Mouse (Mus musculus): ENCODE results near the gene Fam131a. TPM values are rescaled to one million over a fixed set of nuclear protein-coding genes. Genes with fewer than 3 reads are reported as not detected.

Fam131a gene
- total RNA-seq, 2 experiments from 2014 or later, result 11.7 to 16.1 TPM

DNA sequence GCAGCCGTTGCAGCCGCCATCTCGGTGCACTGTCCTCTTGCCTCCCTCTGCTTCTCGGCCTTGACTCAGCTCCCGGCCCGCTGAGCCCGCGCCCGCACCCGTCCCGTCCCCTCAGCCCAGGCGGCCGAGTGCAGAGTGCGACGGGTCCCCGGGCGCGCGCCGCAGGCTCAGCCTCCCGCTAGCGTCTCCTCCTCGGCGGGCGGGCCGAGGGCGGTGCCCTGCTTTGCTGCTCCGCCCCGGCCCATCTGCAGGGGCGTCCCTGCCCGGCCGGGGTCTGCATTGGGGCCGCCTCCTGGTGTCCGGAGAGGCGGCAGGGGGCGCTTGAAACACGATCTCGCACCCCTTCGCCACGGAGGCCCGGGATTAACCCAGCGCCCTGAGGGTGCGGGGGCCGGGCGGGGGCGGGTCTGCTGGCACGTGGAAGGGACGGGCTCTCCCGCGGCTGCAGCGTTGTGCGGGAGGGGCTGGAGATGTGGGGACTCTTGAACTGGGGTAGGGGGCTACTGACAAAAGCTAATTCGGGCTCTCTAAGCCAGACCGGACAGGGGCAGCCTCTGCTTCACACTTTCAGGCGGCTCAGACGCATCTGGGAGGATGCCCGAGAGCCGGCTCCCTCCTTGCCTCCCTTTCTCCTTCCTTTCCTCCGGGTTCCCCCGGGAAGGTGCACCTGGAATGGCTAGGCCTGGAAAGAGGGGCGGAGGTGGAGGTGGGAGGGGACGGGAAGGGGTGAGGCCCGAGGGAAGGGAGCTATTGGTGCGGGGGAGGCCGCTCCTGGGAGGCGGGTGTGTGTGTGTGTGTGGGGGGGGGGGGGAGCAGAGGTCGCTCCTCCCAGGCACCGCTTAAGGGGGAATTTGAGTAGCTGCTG, 23.2 kb downstream of the Fam131a start:
- DNase-seq (ENCODE audit: low spot score in 2 of 2), result peak; percentile 82 to 88

DNA sequence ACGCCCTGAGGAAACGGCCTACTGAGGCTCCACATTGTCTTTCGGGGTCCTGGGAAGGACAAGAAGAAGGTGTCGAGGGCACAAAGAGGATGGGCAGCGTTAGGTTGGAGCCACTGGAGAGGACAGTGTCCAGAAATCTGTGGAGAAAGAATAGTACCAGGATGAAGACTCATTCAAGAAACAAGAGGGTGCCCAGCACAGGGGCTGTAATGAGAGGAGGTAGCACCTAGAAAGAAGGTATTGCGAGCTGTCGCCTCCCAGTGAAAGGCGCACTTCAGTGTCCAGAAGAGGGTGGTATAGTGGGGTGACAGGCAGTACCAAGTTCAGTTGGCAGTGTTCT, 23.8 kb downstream of the Fam131a start:
- DNase-seq (ENCODE audit: low spot score in 2 of 2), result no peak

DNA sequence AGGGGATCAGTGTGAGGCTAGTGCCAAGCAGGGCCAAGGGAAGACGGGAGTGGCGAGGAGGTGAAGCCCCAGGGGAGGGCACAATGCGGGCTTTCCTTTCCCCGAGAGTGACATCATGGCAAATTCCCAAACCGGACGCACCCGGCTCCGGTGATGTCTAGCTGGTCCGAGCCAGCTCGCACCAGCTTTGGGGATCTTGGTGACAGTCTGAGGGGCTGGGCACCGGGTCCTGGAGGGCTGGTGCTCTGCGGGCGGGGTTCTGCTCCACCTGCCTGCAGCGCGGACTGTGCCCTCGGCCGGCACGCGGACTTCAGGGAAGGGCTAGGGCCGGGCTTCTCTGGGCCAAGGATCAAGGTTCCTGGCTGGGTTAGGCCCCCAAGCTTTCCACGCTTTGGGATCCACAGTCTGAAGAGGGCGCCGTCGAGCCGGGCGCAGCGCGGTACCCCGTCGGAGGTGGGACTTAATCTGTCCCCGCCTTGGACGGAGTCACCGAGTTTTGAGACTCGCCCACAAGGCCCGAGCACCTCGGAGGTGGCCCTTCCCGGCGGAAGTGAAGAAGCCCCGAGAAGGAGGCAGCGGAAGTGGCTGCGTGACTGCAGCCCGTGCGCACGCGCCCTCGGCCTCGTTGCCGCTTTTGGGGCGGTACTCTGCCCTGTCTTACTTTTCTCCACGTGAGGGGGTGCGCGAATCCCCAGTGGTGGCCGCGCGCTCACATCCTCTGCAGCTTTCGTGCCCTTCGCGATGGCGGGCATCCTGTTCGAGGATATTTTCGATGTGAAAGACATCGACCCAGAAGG, 24.3 kb downstream of the Fam131a start, which contains the start of the genes Polr2h and Clcn2:
Gene Polr2h, plus strand, starts transcription at position 485 of the 797 bp plus-strand sequence.
Gene Clcn2, minus strand, starts transcription at position 566 of the 797 bp plus-strand sequence.
- peak; percentile 97 to 98 for DNase-seq (ENCODE audit: low spot score in 2 of 2)

- DNase-seq (ENCODE audit: low spot score in 2 of 2), result no peak
Measured at GRCm38 (mm10) chr16:20717978-20718670, 25.1 kb downstream of the Fam131a start.

- no peak for DNase-seq (ENCODE audit: low spot score in 2 of 2)
Measured at GRCm38 (mm10) chr16:20721808-20722207, 28.8 kb downstream of the Fam131a start.

DNA sequence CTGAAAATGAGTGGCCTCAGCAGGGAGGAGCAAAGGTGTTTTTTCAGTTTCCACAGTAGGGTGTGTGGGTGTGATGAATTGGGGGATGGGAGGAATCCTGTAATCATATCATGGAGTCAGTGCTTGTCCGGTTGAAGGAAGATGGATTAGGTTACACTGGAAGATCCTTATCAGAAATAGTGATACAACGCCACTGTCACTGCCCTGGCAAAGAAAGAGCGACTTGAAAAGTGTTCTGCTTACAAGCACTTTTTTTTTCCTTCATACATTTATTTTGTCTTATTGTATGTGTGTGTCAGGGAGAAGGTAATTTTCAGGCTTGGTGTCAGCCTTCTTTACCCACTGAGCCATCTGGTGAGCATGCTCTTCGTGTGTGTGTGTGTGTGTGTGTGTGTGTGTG, 29.7 kb downstream of the Fam131a start:
- no peak for DNase-seq (ENCODE audit: low spot score in 2 of 2)

GRCm38 (mm10) chr16:20723247-20723646, 30.2 kb downstream of the Fam131a start:
- DNase-seq (ENCODE audit: low spot score in 2 of 2), result no peak

GRCm38 (mm10) chr16:20724338-20724748, 31.3 kb downstream of the Fam131a start:
- DNase-seq (ENCODE audit: low spot score in 2 of 2), result peak in 1 of 2 experiments; percentile 55

DNA sequence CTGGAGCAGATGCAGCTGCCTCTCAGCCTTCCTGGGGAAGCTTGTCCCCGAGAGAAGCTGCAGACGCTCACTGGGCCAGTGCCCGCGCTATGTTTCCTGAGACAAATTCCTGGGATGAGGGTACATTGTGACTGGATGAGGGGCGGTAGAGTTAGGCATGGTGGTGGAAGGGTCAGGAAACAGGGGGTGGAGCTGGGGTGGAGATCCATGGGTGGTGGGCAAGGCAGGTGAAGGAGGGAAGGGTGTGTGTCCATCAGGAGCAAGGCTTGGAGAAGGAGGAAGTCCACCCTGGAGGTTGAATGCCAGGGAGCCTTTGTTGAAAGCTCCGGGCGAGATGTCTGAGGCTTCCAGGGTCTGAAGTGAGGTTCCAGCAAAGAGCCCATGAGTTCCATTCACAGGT, 32.3 kb downstream of the Fam131a start:
- no peak for DNase-seq (ENCODE audit: low spot score in 2 of 2)

DNA sequence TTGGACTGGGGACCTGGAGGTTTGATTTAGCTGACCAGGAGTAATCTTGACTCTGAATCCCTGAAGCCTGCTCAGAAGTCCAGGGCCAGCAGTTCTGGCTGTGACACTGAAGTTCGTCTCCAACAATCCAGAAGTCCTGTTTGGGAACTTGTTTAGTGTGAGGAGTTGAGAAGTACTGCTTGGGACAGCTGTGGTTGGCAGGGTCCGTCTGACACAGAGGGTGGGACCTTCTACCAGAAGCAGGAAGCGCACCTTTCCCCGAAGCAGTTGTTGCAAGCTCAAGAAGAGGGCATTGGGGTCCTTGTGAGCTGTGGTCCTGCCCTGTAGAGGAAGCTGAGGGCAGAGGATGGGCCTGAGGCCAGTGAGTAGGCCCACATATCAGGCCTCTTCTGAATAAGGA, 32.7 kb downstream of the Fam131a start:
- no peak for DNase-seq (ENCODE audit: low spot score in 2 of 2)

- no peak for DNase-seq (ENCODE audit: low spot score in 2 of 2)
Measured at GRCm38 (mm10) chr16:20726384-20726783, 33.3 kb downstream of the Fam131a start.

DNA sequence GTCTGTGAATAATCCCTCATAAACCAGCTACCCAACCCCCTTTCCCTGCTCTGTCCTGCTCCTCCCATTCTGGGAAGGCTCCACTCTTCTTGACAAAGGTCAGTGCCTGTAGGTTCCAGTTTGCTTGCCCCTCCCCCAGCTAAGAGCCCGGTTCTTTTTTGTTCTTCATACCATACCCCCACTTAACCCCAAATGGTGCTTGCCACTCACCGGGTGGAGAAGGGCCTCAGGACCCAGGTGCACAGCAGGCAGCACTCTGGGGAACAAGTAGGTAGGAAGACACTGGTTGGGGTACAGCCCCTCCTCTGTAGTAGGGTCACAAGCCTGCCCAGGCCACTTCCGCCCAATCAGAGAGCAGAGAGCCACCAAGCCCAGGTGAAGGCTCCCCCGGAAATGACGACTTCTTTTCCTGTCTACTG, 37.3 kb downstream of the Fam131a start:
- no peak for DNase-seq (ENCODE audit: low spot score in 2 of 2)

GRCm38 (mm10) chr16:20731688-20732087, 38.6 kb downstream of the Fam131a start:
- DNase-seq (ENCODE audit: low spot score in 2 of 2), result no peak

- DNase-seq (ENCODE audit: low spot score in 2 of 2), result no peak
Measured at GRCm38 (mm10) chr16:20732251-20732924, 39.3 kb downstream of the Fam131a start.

GRCm38 (mm10) chr16:20732925-20733730, 40.1 kb downstream of the Fam131a start, which contains the start of gene Chrd:
TSS of gene Chrd (plus strand) at chr16:20733127.
- DNase-seq (ENCODE audit: low spot score in 2 of 2), result peak; percentile 57 to 69

DNA sequence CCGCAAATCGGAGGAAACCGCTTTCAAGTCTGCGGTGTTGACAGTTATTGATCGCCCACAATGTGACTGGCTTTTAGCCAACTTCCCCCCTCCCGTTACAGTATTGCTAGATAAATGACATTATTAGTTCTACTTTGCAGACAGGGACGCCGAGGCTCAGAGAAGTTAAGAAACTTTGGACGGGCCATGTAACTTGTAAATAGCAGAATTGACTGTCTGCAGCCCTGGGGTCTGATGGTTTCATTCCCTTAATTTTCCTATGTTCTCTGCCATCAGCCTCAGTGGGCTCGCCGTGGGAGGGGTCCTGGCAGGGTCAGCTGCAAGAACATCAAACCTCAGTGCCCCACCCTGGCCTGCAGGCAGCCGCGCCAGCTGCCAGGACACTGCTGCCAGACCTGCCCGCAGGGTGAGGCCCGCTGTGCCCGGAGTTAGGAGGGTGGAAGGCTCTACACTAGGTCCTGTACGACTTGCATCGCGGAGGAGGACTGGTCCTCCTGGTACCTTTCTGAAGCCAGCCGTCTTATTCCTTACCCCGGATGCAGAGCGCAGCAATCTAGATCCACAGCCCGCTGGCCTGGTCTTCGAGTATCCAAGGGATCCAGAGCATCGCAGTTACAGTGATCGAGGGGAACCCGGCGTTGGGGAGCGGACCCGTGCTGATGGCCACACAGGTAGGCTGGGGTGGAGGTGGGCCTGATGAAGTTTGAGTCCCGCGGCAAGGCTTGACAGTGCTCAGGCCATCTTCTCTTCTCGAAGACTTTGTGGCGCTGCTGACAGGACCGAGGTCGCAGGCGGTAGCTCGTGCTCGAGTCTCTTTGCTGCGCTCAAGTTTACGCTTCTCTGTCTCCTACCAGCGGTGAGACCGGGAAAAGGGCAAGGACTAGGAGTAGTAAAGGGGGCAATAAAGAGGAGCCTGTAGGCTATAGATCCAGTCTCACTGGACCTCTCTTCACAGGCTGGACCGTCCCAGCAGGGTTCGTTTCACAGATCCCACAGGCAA, 41.0 kb downstream of the Fam131a start, which contains the start of gene Thpo:
Gene Thpo, minus strand, starts transcription at position 781 of the 1,000 bp plus-strand sequence.
- no peak for DNase-seq (ENCODE audit: low spot score in 2 of 2)

DNA sequence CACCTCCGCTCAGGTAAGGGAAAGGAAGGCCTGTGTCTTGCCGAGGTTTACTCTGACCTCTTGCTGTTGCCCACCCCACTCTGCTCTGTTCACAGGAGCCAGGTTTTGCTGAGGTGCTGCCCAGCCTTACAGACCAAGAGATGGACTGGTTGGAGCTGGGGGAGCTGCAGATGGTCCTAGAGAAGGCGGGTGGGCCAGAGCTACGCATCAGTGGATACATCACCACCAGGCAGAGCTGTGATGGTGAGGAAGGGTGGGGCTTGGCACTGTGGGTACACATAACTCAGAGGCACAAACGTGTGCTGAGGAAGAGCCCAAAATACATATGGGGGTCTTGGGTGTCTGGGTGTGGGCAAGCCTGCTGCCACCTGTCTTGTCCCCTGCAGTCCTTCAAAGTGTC, 42.6 kb downstream of the Fam131a start:
- DNase-seq (ENCODE audit: low spot score in 2 of 2), result no peak

- DNase-seq (ENCODE audit: low spot score in 2 of 2), result no peak
Measured at GRCm38 (mm10) chr16:20736168-20736567, 43.1 kb downstream of the Fam131a start.
